In the genomic region with DNA sequence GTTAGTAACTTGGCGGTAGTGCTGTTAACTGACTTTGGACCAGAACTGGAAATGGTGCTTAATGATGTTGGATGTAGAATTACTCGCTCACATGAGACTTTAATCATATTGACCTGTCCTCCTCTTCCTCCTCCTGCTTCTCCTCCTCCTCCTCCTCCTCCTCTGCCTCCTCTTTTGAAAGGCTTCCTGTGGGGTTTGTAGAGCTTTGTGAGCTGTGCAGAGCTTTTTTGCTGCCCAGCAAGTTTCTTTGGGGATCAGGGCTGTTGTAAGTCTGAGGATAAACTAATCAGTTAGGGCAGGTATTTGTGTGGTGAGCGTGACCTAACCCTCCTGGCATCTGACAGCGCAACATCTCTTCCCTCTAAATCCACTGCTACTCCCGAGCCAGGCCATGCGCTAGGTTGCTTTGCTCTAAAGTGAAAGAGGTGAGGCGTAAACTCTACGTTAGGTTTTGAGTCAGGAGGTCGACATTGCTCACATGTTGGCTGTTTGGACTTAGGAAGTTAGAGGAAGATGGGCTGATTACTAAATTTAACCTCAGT, we compare ENCODE assay signal across 10 mouse cellular contexts. TPM values are rescaled to one million over a fixed set of nuclear protein-coding genes. Genes with fewer than 3 reads are reported as not detected.
DNase-seq lines count a peak whose midpoint lies in the region; ATAC-seq and TF ChIP-seq lines count a peak whose summit lies in the region.
"Had no signal": no experiment of that assay in that cellular context is flagged by ENCODE, and none has a peak within 500 bp of the region (broad histone marks: within the 10 kb centered on the region; RNA-seq: fewer than 3 reads in every experiment).

No protein-coding gene starts in this region.

- no peak for ATAC-seq in forebrain, embryonic 14.5 days
- ATAC-seq in limb, embryonic 12.5 days (ENCODE audit: insufficient number of reproducible peaks, insufficient read depth, low FRiP score, low TSS enrichment, low read depth), result no peak
- ATAC-seq in megakaryocyte-erythroid progenitor cell, adult 5-6 weeks (replicated peaks; ENCODE audit: low FRiP score, low TSS enrichment, poor library complexity, severe bottlenecking), result no peak

- intact Hi-C loops in heart, adult 2 months (cut with DNase I), result loop anchor here (1.0 kb wide), 1 partner anchor 10 kb away; no protein-coding TSS in a partner anchor

- peaks cover 9% of the 10 kb centered on the region for H3K36me3 ChIP-seq in heart, adult 2 months (ENCODE audit: control insufficient read depth, insufficient read depth, low read length)
- H3K36me3 ChIP-seq in ES-E14 (ENCODE audit: control insufficient read depth, insufficient read depth, low read length, poor library complexity, severe bottlenecking), result no peaks in the 10 kb centered on the region; the same call in 1 of the 2 replicates
- H3K36me3 ChIP-seq in forebrain, embryonic 14.5 days (ENCODE audit: control insufficient read depth, insufficient read depth, low read length), result no peaks in the 10 kb centered on the region
- no peaks in the 10 kb centered on the region for H3K36me3 ChIP-seq in limb, embryonic 12.5 days

- TF ChIP-seq EP300 in heart, adult 2 months (IDR thresholded peaks at IDR 0.05; ENCODE audit: insufficient read depth, low read depth, low read length), result 0 out of 2 replicates have a peak, but pooled peaks have one; percentile 14

- peak overlapping the region; percentile 53 for H3K4me2 ChIP-seq in forebrain, embryonic 14.5 days (ENCODE audit: low read length)
- peak overlapping the region; percentile 50; the same call in 1 of the 2 replicates for H3K4me2 ChIP-seq in limb, embryonic 12.5 days

- 40% methylated on average over 9 of the region's 9 CpGs for WGBS in heart, adult 2 months
- WGBS in forebrain, embryonic 14.5 days, result 19% methylated on average over 9 of the region's 9 CpGs
- WGBS in limb, embryonic 12.5 days, result 54% methylated on average over 9 of the region's 9 CpGs

- in situ Hi-C loops in ES-E14 (cut with MboI; ENCODE audit: low sequenced_read_pairs in 2 of 2, unreplicated experiment in 2 of 2), result no loop called here

- peak overlapping the region; percentile 95 for H3K27ac ChIP-seq in heart, adult 2 months
- H3K27ac ChIP-seq in ES-E14 (ENCODE audit: insufficient read depth, low read depth, low read length, poor library complexity, severe bottlenecking), result 0 out of 2 replicates have a peak overlapping the region, but pooled peaks have one; percentile 35
- H3K27ac ChIP-seq in forebrain, embryonic 14.5 days (ENCODE audit: low read depth, low read length), result no peak overlapping the region
- peak overlapping the region; percentile 79; the same call in 1 of the 2 replicates for H3K27ac ChIP-seq in limb, embryonic 12.5 days

- no peaks in the 10 kb centered on the region for H3K9me3 ChIP-seq in ES-E14 (ENCODE audit: control insufficient read depth, insufficient read depth, low read depth, low read length)
- no peaks in the 10 kb centered on the region for H3K9me3 ChIP-seq in forebrain, embryonic 14.5 days (replicated peaks; ENCODE audit: control insufficient read depth, low read length)
- no peaks in the 10 kb centered on the region for H3K9me3 ChIP-seq in limb, embryonic 12.5 days

- H3K79me2 ChIP-seq in heart, adult 2 months (replicated peaks; ENCODE audit: control insufficient read depth, insufficient read depth, low read length), result peaks cover 1% of the 10 kb centered on the region; the same call in 1 of the 2 replicates

- no peak for TF ChIP-seq CTCF in heart, adult 2 months (IDR thresholded peaks at IDR 0.05)

- peak in 1 of 2 experiments; percentile 36 for DNase-seq in heart, adult 2 months
- no peak for DNase-seq in heart, postnatal 4 days
- no peak for DNase-seq in ES-E14 (ENCODE audit: low read depth, low spot score)
- no peak for DNase-seq in forebrain, embryonic 14.5 days (ENCODE audit: low spot score)
- no peak for DNase-seq in layer of hippocampus, adult 18-20 months (ENCODE audit: low spot score in 2 of 2)
- no peak for DNase-seq in cerebellum, adult 18-20 months
- DNase-seq: thymus, postnatal 36 days had no signal

- peak overlapping the region; percentile 45 for H3K4me3 ChIP-seq in heart, adult 2 months
- H3K4me3 ChIP-seq in ES-E14 (ENCODE audit: insufficient read depth in 1 of 2, low read depth in 1 of 2, low read length in 2 of 2, poor library complexity in 1 of 2, severe bottlenecking in 1 of 2), result no peak overlapping the region
- H3K4me3 ChIP-seq in forebrain, embryonic 14.5 days (ENCODE audit: low read depth, low read length), result no peak overlapping the region
- no peak overlapping the region for H3K4me3 ChIP-seq in limb, embryonic 12.5 days (replicated peaks)
- H3K4me3 ChIP-seq: megakaryocyte, embryonic 14.5 days had no signal

- TF ChIP-seq POLR2A in heart, adult 2 months (IDR thresholded peaks at IDR 0.05; ENCODE audit: insufficient read depth, low read depth, low read length), result no peak

- H3K9ac ChIP-seq in heart, adult 2 months (ENCODE audit: low read depth, low read length), result peak overlapping the region; percentile 68
- no peak overlapping the region for H3K9ac ChIP-seq in ES-E14 (ENCODE audit: insufficient read depth, low read depth, low read length, poor library complexity, severe bottlenecking)
- no peak overlapping the region for H3K9ac ChIP-seq in forebrain, embryonic 14.5 days (ENCODE audit: low read length)
- no peak overlapping the region for H3K9ac ChIP-seq in limb, embryonic 12.5 days (replicated peaks)

- no peaks in the 10 kb centered on the region for H3K27me3 ChIP-seq in heart, adult 2 months (ENCODE audit: control insufficient read depth, insufficient read depth, low read length)
- 0 out of 2 replicates have a peak, but pooled peaks cover 2% of the 10 kb centered on the region for H3K27me3 ChIP-seq in forebrain, embryonic 14.5 days (replicated peaks; ENCODE audit: control insufficient read depth, insufficient read depth, low read length)
- H3K27me3 ChIP-seq in limb, embryonic 12.5 days, result no peaks in the 10 kb centered on the region

- peaks cover 32% of the 10 kb centered on the region for H3K4me1 ChIP-seq in heart, adult 2 months (ENCODE audit: control insufficient read depth, insufficient read depth, low read length)
- peaks cover 0 to 2% of the 10 kb centered on the region in 2 experiments; a peak in 1 of 4 replicates for H3K4me1 ChIP-seq in ES-E14 (ENCODE audit: control insufficient read depth in 2 of 2, insufficient read depth in 2 of 2, low read length in 2 of 2, poor library complexity in 1 of 2)
- H3K4me1 ChIP-seq in forebrain, embryonic 14.5 days (ENCODE audit: control insufficient read depth, insufficient read depth, low read length), result peaks cover 18% of the 10 kb centered on the region
- H3K4me1 ChIP-seq in limb, embryonic 12.5 days (replicated peaks), result peaks cover 32% of the 10 kb centered on the region
- H3K4me1 ChIP-seq: megakaryocyte, embryonic 14.5 days had no signal

TF ChIP-seq in ES-E14, 5 proteins besides CTCF, POLR2A, EP300 and RAD21:
- TF ChIP-seq CHD2 (IDR thresholded peaks at IDR 0.05; ENCODE audit: low read depth, low read length) (no peak), MAFK (IDR thresholded peaks at IDR 0.05; ENCODE audit: insufficient read depth, low read depth, low read length) (no peak), HCFC1 (IDR thresholded peaks at IDR 0.05; ENCODE audit: borderline replicate concordance, insufficient read depth, low read length) (no peak), ZC3H11A (IDR thresholded peaks at IDR 0.05; ENCODE audit: borderline replicate concordance, low read depth, low read length) (no peak), ZNF384 (IDR thresholded peaks at IDR 0.05; ENCODE audit: low read depth, low read length) (no peak)

RNA-seq across cellular contexts. Expression of a gene that starts 44.1 kb away (rescaled TPM):
- total RNA-seq in heart, adult 2 months (2021), result 10 to 100 TPM; 42.7 to 53.5 TPM
- 10.6 and 14.8 TPM in 2 replicates for polyA plus RNA-seq in heart, adult 2 months (2012; rRNA removed)
- total RNA-seq in heart, postnatal 4 days (2021), result 10 to 100 TPM; 47.4 to 49.2 TPM
- 21.7 and 22.1 TPM in 2 replicates for total RNA-seq in ES-E14 (2012; rRNA removed)
- 12.5 and 13.5 TPM in 2 replicates for polyA plus RNA-seq in forebrain, embryonic 14.5 days (2014; fragmentation: Nextera tagmentation; extraction: Ambion mirVana)
- 28.0 and 31.2 TPM in 2 replicates for polyA plus RNA-seq in limb, embryonic 12.5 days (2016; fragmentation: Nextera tagmentation; extraction: Ambion mirVana)
- total RNA-seq in megakaryocyte-erythroid progenitor cell, adult 5-6 weeks (2014; fragmentation: Nextera tagmentation), result 1.2 TPM in 1 of 2 replicates, not detected in the other
- total RNA-seq in megakaryocyte-erythroid progenitor cell, adult 5-6 weeks (2017), result 0.34 TPM in 1 of 2 replicates, not detected in the other
- total RNA-seq in layer of hippocampus, adult 18-20 months (2021), result 1 to 10 TPM; 5.5 to 6.3 TPM
